Mouse (Mus musculus): ENCODE results near the gene Recql. TPM values are rescaled to one million over a fixed set of nuclear protein-coding genes. Genes with fewer than 3 reads are reported as not detected.
A peak's percentile ranks its signal among the peaks of the same experiment; 100 is the strongest.
"Not testable (repeated sequence)": the region's sequence is repeated elsewhere in the genome, so short reads cannot be mapped to it uniquely, and the experiment has no call there.

Recql gene
- polyA plus RNA-seq, 1 experiment from 2014 or later: 35.5 TPM

DNA sequence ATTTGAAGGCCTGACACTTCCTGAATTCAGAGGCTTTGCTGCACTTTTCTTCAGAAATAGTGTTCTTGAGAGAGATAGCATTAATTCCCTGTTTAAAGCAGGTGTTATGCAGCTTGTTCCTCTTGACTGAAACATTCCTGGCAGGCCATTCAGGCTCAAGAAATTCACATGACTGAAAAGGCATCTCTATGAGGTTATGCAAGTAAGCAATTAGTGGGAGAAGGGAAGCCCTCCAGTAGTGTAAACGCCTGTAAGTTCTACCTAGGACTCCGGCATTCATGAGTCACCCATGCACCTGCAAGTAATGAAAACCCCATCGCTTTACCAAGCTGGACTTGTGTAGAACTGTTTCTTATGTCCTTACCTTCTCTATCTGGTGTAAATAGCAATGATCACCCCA lies 17.3 kb downstream of the Recql start:
- Histone ChIP-seq H3K9me3 (replicated peaks; ENCODE audit: control insufficient read depth, low read length) (no peaks in the 10 kb centered on the region), H3K4me2 (ENCODE audit: low read length) (no peak overlapping the region), H3K9ac (ENCODE audit: low read length) (no peak overlapping the region), H3K4me1 (ENCODE audit: control insufficient read depth, insufficient read depth, low read length) (no peaks in the 10 kb centered on the region), H3K36me3 (ENCODE audit: control insufficient read depth, insufficient read depth, low read length) (peaks cover 77% of the 10 kb centered on the region), H3K27ac (ENCODE audit: low read depth, low read length) (no peak overlapping the region), H3K4me3 (ENCODE audit: low read depth, low read length) (no peak overlapping the region), H3K27me3 (replicated peaks; ENCODE audit: control insufficient read depth, insufficient read depth, low read length) (no peaks in the 10 kb centered on the region)
- 95% methylated on average over 3 of the region's 3 CpGs for WGBS
- DNase-seq (ENCODE audit: low spot score) (no peak), ATAC-seq (no peak)

DNA sequence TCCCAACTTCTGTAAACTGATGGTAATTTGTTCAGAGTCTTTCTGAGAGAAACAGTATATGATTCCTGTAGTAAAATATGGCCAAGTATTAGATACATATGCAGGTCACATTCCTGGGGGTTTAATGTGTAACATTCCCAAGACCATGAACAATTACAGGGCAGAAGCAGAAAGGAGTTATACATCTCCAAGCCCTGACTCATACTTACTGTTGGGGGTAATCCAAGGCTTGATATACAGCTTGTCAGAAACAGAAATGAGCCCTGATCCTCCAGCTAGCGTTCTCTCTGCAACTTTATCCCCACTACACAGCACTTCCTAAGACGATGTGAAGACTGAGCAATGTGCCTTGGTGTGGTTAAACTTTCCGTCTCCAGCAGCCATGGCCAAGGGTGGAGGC lies 19.3 kb downstream of the Recql start:
- 100% methylated on average over 3 of the region's 3 CpGs for WGBS
- H3K4me1 ChIP-seq (ENCODE audit: control insufficient read depth, insufficient read depth, low read length): no peaks in the 10 kb centered on the region
- H3K27ac ChIP-seq (ENCODE audit: low read depth, low read length): no peak overlapping the region
- no peak for ATAC-seq
- H3K9me3 ChIP-seq (replicated peaks; ENCODE audit: control insufficient read depth, low read length): no peaks in the 10 kb centered on the region
- no peak overlapping the region for H3K4me2 ChIP-seq (ENCODE audit: low read length)
- H3K27me3 ChIP-seq (replicated peaks; ENCODE audit: control insufficient read depth, insufficient read depth, low read length): no peaks in the 10 kb centered on the region
- DNase-seq (ENCODE audit: low spot score): no peak
- no peak overlapping the region for H3K9ac ChIP-seq (ENCODE audit: low read length)
- peaks cover 77% of the 10 kb centered on the region for H3K36me3 ChIP-seq (ENCODE audit: control insufficient read depth, insufficient read depth, low read length)
- no peak overlapping the region for H3K4me3 ChIP-seq (ENCODE audit: low read depth, low read length)

DNA sequence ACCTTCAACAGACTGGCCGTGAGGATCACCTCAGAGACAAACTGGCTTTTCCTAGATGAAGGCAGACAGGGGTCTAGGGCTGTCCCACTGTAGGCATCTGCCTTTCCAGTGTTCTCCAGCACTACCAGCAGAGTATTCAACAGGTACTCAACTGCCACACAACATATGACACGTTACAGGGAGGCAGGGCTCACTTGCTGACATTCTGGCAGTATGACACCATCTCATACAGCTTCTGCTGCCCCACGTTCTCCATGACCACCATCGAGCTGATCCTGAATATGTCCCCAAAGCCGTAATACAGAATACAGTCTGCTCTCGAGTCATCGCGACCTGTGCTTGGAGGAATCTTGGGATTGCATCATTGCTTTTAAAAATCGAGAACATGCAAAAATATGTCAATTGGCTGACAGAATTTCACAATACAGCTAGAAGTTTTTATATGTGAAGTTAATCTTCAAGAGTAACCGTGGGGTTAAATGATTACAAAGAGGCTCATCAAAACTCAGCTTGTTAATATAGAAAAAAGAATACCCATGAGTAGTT lies 20.3 kb downstream of the Recql start:
- H3K4me2 ChIP-seq (ENCODE audit: low read length): no peak overlapping the region
- H3K4me1 ChIP-seq (ENCODE audit: control insufficient read depth, insufficient read depth, low read length): no peaks in the 10 kb centered on the region
- no peak for ATAC-seq
- 92% methylated on average over 10 of the region's 10 CpGs for WGBS
- H3K36me3 ChIP-seq (ENCODE audit: control insufficient read depth, insufficient read depth, low read length): peaks cover 75% of the 10 kb centered on the region
- no peak overlapping the region for H3K9ac ChIP-seq (ENCODE audit: low read length)
- no peaks in the 10 kb centered on the region for H3K9me3 ChIP-seq (replicated peaks; ENCODE audit: control insufficient read depth, low read length)
- no peak for DNase-seq (ENCODE audit: low spot score)
- no peaks in the 10 kb centered on the region for H3K27me3 ChIP-seq (replicated peaks; ENCODE audit: control insufficient read depth, insufficient read depth, low read length)
- no peak overlapping the region for H3K27ac ChIP-seq (ENCODE audit: low read depth, low read length)
- H3K4me3 ChIP-seq (ENCODE audit: low read depth, low read length): no peak overlapping the region

DNA sequence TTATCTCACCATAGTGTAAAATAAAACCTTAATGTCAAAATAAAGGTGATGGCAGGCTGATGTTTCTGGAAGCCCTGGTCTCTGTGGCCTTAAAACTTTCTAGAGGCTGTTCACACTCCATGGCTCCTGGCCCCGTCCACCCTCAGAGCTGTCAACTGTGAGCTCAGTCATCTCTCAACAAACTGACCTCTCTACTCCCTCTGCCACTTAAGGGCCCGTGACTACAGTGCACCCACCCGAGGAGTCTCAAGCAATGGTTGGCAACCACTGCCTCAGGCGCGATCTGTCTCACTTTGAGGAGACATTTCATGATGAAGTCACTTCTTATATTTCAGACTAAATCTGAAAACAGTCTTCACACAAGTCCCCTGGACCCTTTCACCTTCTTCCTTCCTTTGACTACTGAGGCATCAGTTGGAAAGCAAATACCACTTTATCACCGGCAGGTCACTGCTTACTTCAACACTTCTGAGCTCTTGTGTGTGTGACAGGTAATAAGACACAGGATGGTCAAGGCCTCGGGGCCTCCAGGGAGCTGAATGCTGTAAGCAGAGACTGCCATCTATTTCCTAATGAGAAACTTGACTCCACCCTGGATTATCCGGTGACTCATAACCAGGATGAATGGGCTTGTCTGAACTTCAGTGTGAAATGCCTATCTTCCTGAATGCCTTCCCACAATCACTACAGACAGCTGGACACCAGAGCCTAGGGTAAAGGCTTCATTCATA lies 21.0 kb downstream of the Recql start:
- WGBS: 95% methylated on average over 8 of the region's 8 CpGs
- no peak overlapping the region for H3K27ac ChIP-seq (ENCODE audit: low read depth, low read length)

DNA sequence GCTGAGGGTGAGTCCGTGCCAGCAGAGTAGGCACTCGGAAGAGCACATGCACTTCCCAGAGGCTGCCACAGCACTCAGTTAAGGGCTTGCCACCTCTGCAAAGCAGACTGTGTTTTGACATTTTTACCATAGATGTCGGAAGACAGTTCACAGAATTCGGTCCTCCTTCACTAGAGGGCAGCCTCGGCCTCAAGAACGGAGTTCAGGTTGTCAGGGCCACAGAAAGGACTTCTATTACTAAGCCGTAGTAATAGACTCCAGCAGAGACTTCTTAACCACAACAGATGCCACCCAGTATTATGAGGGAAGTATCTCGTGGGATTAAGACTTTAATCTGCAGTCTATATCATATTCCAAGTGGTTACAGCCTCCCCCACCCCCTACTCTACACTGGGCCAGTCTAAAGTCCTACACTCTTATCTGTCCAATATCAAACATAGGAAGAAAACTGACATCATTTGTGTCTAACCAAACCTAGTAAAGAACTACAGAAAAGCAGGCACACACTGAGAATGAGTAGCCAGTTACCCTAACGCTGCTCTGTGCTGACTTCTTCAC lies 23.8 kb downstream of the Recql start:
- no peak overlapping the region for H3K4me3 ChIP-seq (ENCODE audit: low read depth, low read length)
- no peaks in the 10 kb centered on the region for H3K9me3 ChIP-seq (replicated peaks; ENCODE audit: control insufficient read depth, low read length)
- no peaks in the 10 kb centered on the region for H3K4me1 ChIP-seq (ENCODE audit: control insufficient read depth, insufficient read depth, low read length)
- H3K27ac ChIP-seq (ENCODE audit: low read depth, low read length): no peak overlapping the region
- H3K27me3 ChIP-seq (replicated peaks; ENCODE audit: control insufficient read depth, insufficient read depth, low read length): no peaks in the 10 kb centered on the region
- DNase-seq (ENCODE audit: low spot score) (peak; percentile 17), ATAC-seq (no peak)
- H3K4me2 ChIP-seq (ENCODE audit: low read length): no peak overlapping the region
- 67% methylated on average over 9 of the region's 9 CpGs for WGBS
- H3K36me3 ChIP-seq (ENCODE audit: control insufficient read depth, insufficient read depth, low read length): peaks cover 81% of the 10 kb centered on the region
- H3K9ac ChIP-seq (ENCODE audit: low read length): no peak overlapping the region

More for the DNA sequence above, 21.0 kb downstream of the Recql start:
- no peaks in the 10 kb centered on the region for H3K27me3 ChIP-seq (replicated peaks; ENCODE audit: control insufficient read depth, insufficient read depth, low read length)
- no peak for DNase-seq (ENCODE audit: low spot score)
- no peak overlapping the region for H3K4me3 ChIP-seq (ENCODE audit: low read depth, low read length)
- no peak for ATAC-seq
- H3K9ac ChIP-seq (ENCODE audit: low read length): no peak overlapping the region
- H3K36me3 ChIP-seq (ENCODE audit: control insufficient read depth, insufficient read depth, low read length): peaks cover 77% of the 10 kb centered on the region
- no peaks in the 10 kb centered on the region for H3K4me1 ChIP-seq (ENCODE audit: control insufficient read depth, insufficient read depth, low read length)
- no peak overlapping the region for H3K4me2 ChIP-seq (ENCODE audit: low read length)
- H3K9me3 ChIP-seq (replicated peaks; ENCODE audit: control insufficient read depth, low read length): no peaks in the 10 kb centered on the region

DNA sequence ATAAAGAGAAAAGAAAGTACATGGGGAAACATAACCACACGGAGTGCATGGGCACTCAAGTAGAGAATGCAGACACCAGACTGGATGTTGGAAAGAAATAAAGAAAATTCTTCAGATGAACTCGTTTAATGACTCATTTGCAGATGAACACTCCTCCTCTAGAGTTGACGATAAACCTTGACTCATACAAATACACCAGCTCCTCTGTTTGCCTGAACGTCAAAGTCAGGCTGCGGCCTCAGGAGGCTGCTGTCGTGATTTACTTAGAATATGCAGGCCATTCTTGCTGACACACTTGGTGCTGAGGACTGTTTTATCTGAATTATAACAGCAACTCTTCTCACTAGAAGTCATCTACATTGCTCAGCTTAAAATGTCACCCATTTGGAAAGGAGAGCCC lies 24.9 kb downstream of the Recql start:
- no peaks in the 10 kb centered on the region for H3K9me3 ChIP-seq (replicated peaks; ENCODE audit: control insufficient read depth, low read length)
- 94% methylated on average over 6 of the region's 6 CpGs for WGBS
- ATAC-seq (no peak), DNase-seq (ENCODE audit: low spot score) (no peak)
- H3K27ac ChIP-seq (ENCODE audit: low read depth, low read length): no peak overlapping the region
- no peak overlapping the region for H3K4me3 ChIP-seq (ENCODE audit: low read depth, low read length)
- no peak overlapping the region for H3K4me2 ChIP-seq (ENCODE audit: low read length)
- no peaks in the 10 kb centered on the region for H3K27me3 ChIP-seq (replicated peaks; ENCODE audit: control insufficient read depth, insufficient read depth, low read length)
- H3K36me3 ChIP-seq (ENCODE audit: control insufficient read depth, insufficient read depth, low read length): peaks cover 78% of the 10 kb centered on the region
- no peaks in the 10 kb centered on the region for H3K4me1 ChIP-seq (ENCODE audit: control insufficient read depth, insufficient read depth, low read length)
- no peak overlapping the region for H3K9ac ChIP-seq (ENCODE audit: low read length)

DNA sequence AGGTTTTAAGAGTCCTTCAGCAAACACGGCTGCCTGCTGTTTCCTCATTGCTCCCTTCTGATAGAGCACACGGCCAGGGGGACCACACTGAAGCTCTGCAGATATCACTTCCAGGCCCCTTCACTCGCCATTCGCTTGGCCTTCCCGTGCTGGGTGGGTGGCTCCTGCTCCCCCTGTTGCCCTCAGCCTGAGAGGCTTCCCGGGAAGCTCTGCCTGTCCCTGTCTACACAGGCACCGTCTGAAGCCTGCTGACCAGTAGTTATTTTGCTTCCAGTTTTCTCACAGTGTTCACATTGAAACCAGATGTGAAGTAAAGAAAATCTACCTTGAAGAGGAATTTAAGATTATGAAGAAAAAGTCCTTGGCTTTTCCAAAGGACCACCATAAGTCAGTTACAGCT lies 29.8 kb downstream of the Recql start:
- Histone ChIP-seq H3K27ac (ENCODE audit: low read depth, low read length) (no peak overlapping the region), H3K9me3 (replicated peaks; ENCODE audit: control insufficient read depth, low read length) (no peaks in the 10 kb centered on the region), H3K9ac (ENCODE audit: low read length) (no peak overlapping the region), H3K27me3 (replicated peaks; ENCODE audit: control insufficient read depth, insufficient read depth, low read length) (no peaks in the 10 kb centered on the region), H3K4me3 (ENCODE audit: low read depth, low read length) (no peak overlapping the region), H3K36me3 (ENCODE audit: control insufficient read depth, insufficient read depth, low read length) (peaks cover 84% of the 10 kb centered on the region), H3K4me2 (ENCODE audit: low read length) (no peak overlapping the region), H3K4me1 (ENCODE audit: control insufficient read depth, insufficient read depth, low read length) (no peaks in the 10 kb centered on the region)
- ATAC-seq (no peak), DNase-seq (ENCODE audit: low spot score) (no peak)
- 83% methylated on average over 7 of the region's 7 CpGs for WGBS

DNA sequence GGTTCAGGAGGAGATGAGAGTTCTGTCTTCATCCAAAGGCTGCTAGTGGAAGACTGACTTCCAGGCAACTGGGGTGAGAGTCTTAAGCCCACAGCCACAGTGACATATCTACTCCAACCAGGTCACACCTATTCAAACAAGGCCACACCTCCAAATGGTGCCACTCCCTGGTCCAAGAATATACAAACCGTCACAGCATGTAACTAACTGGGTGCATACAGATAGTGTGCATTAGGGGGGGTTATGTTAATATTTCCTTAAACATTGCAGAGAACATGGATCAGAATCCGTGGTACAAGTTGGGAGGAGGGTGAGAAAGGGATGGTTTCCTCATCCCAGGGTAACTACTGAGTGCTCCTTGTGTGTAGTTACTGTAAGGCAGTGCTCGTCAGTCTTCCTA lies 34.8 kb downstream of the Recql start:
- H3K27me3 ChIP-seq (replicated peaks; ENCODE audit: control insufficient read depth, insufficient read depth, low read length); H3K4me3 ChIP-seq (ENCODE audit: low read depth, low read length); H3K4me2 ChIP-seq (ENCODE audit: low read length); ATAC-seq; H3K4me1 ChIP-seq (ENCODE audit: control insufficient read depth, insufficient read depth, low read length); H3K27ac ChIP-seq (ENCODE audit: low read depth, low read length); H3K9ac ChIP-seq (ENCODE audit: low read length); DNase-seq (ENCODE audit: low spot score); H3K9me3 ChIP-seq (replicated peaks; ENCODE audit: control insufficient read depth, low read length): not testable (repeated sequence)
- WGBS: 88% methylated on average over 3 of the region's 3 CpGs
- H3K36me3 ChIP-seq (ENCODE audit: control insufficient read depth, insufficient read depth, low read length): peaks cover 64% of the 10 kb centered on the region

Data from forebrain, embryonic 14.5 days (tissue).